Mouse (Mus musculus) limb, embryonic 11.5 days (tissue): ENCODE measurements at regions not wholly inside any gene's neighbourhood (a gene's known extent, or its start where the extent isn't known, plus 50 kb on each side); places are given as distances from the start of the nearest gene placed in this dataset.

Experiments used
- ATAC-seq: fragments of 200-750 bp; cut with Nextera tagmentation; 2 replicates; pipeline ENCODE4 v1.8.0; 2017; ENCODE audit warnings: low read depth; ENCODE audit not compliant: insufficient number of reproducible peaks, low FRiP score, low TSS enrichment
- DNase-seq: peaks from one replicate; pipeline ENCODE4 v3.0.0-alpha.2; 2015; ENCODE audit warnings: low spot score
- H3K27ac ChIP-seq: fragments of 300-500 bp; sonication (generic); replicated peaks from 2 replicates; pipeline ENCODE4 v1.5.1; 2014; ENCODE audit warnings: low read depth, mild to moderate bottlenecking, low read length
- H3K27me3 ChIP-seq: fragments of 300-500 bp; sonication (generic); 2 replicates; pipeline ENCODE4 v1.6.1; 2014; ENCODE audit warnings: mild to moderate bottlenecking, low read length, mixed read lengths; ENCODE audit not compliant: control insufficient read depth, insufficient read depth
- H3K36me3 ChIP-seq: fragments of 300-500 bp; sonication (generic); 2 replicates; pipeline ENCODE4 v1.6.1; 2014; ENCODE audit warnings: mild to moderate bottlenecking, low read length, moderate library complexity, mixed read lengths; ENCODE audit not compliant: control insufficient read depth, insufficient read depth
- H3K4me1 ChIP-seq: fragments of 300-500 bp; sonication (generic); 2 replicates; pipeline ENCODE4 v1.6.1; 2014; ENCODE audit warnings: low read length, mixed read lengths; ENCODE audit not compliant: control insufficient read depth, insufficient read depth
- H3K4me2 ChIP-seq: fragments of 300-500 bp; sonication (generic); 2 replicates; pipeline ENCODE4 v1.6.1; 2014; ENCODE audit warnings: low read depth, mild to moderate bottlenecking, moderate library complexity; ENCODE audit not compliant: severe bottlenecking
- H3K4me3 ChIP-seq: fragments of 300-500 bp; sonication (generic); 2 replicates; pipeline ENCODE4 v1.5.1; 2014; ENCODE audit warnings: low read depth, low read length
- H3K9ac ChIP-seq: fragments of 300-500 bp; sonication (generic); 2 replicates; pipeline ENCODE4 v1.6.1; 2014; ENCODE audit warnings: mild to moderate bottlenecking, low read length
- H3K9me3 ChIP-seq: fragments of 300-500 bp; sonication (generic); 2 replicates; pipeline ENCODE4 v1.6.1; 2016; ENCODE audit warnings: low read length; ENCODE audit not compliant: control insufficient read depth
- WGBS: fragments of 180-500 bp; shearing (Covaris S2); extraction: QIAGEN DNeasy Blood & Tissue Kit; methylation state at CpG from one replicate; pipeline ENCODE4 v1.1.7; 2014; 5-methylcytosine and 5-hydroxymethylcytosine counted together

GRCm38 (mm10) chr14:102514527-102514926 is 467.9 kb downstream of the Kctd12 start:
- Histone ChIP-seq H3K9me3 (no peaks in the 10 kb centered on the region), H3K27me3 (no peaks in the 10 kb centered on the region), H3K27ac (no peak overlapping the region), H3K4me2 (no peak overlapping the region), H3K9ac (no peak overlapping the region), H3K36me3 (no peaks in the 10 kb centered on the region), H3K4me1 (no peaks in the 10 kb centered on the region), H3K4me3 (no peak overlapping the region)
- DNase-seq (no peak), ATAC-seq (no peak)
- 57% methylated on average over 2 of the region's 2 CpGs for WGBS

- ATAC-seq, result no peak
- H3K36me3 ChIP-seq, result no peaks in the 10 kb centered on the region
- no peak overlapping the region for H3K4me3 ChIP-seq
- H3K27ac ChIP-seq, result no peak overlapping the region
- no peaks in the 10 kb centered on the region for H3K9me3 ChIP-seq
- H3K27me3 ChIP-seq, result no peaks in the 10 kb centered on the region
- no peak overlapping the region for H3K9ac ChIP-seq
- H3K4me1 ChIP-seq, result no peaks in the 10 kb centered on the region
- DNase-seq, result no peak
- H3K4me2 ChIP-seq, result no peak overlapping the region
- 25% methylated on average over 3 of the region's 3 CpGs for WGBS
Measured at GRCm38 (mm10) chr14:102512651-102513050, 469.8 kb downstream of the Kctd12 start.

- H3K27ac ChIP-seq, result no peak overlapping the region
- DNase-seq, result no peak
- ATAC-seq, result no peak
- no peak overlapping the region for H3K4me3 ChIP-seq
- H3K4me1 ChIP-seq, result no peaks in the 10 kb centered on the region
- no peaks in the 10 kb centered on the region for H3K27me3 ChIP-seq
- 20% methylated on average over 7 of the region's 7 CpGs for WGBS
- no peaks in the 10 kb centered on the region for H3K9me3 ChIP-seq
- no peak overlapping the region for H3K9ac ChIP-seq
- no peaks in the 10 kb centered on the region for H3K36me3 ChIP-seq
- no peak overlapping the region for H3K4me2 ChIP-seq
Measured at GRCm38 (mm10) chr14:102511691-102512383, 470.6 kb downstream of the Kctd12 start.

- Histone ChIP-seq H3K9me3 (no peaks in the 10 kb centered on the region), H3K9ac (no peak overlapping the region), H3K27ac (no peak overlapping the region), H3K4me2 (no peak overlapping the region), H3K27me3 (no peaks in the 10 kb centered on the region), H3K4me1 (no peaks in the 10 kb centered on the region), H3K4me3 (no peak overlapping the region), H3K36me3 (no peaks in the 10 kb centered on the region)
- 34% methylated on average over 4 of the region's 4 CpGs for WGBS
- peak; percentile 80 for DNase-seq
- no peak for ATAC-seq
Measured at GRCm38 (mm10) chr14:102510387-102510786, 472.1 kb downstream of the Kctd12 start.

- Histone ChIP-seq H3K4me2 (no peak overlapping the region), H3K4me3 (no peak overlapping the region), H3K4me1 (no peaks in the 10 kb centered on the region), H3K27me3 (no peaks in the 10 kb centered on the region), H3K27ac (no peak overlapping the region), H3K36me3 (no peaks in the 10 kb centered on the region), H3K9ac (no peak overlapping the region), H3K9me3 (no peaks in the 10 kb centered on the region)
- ATAC-seq (no peak), DNase-seq (no peak)
- 64% methylated on average over 3 of the region's 3 CpGs for WGBS
Measured at GRCm38 (mm10) chr14:102505696-102506321, 476.6 kb downstream of the Kctd12 start.

- DNase-seq, result no peak
- H3K9me3 ChIP-seq, result no peaks in the 10 kb centered on the region
- ATAC-seq, result no peak
- H3K27me3 ChIP-seq, result no peaks in the 10 kb centered on the region
- H3K9ac ChIP-seq, result no peak overlapping the region
- H3K27ac ChIP-seq, result no peak overlapping the region
- WGBS, result 92% methylated on average over 1 of the region's 1 CpGs
- H3K4me3 ChIP-seq, result no peak overlapping the region
- no peaks in the 10 kb centered on the region for H3K4me1 ChIP-seq
- no peak overlapping the region for H3K4me2 ChIP-seq
- H3K36me3 ChIP-seq, result no peaks in the 10 kb centered on the region
Measured at GRCm38 (mm10) chr14:102497179-102497578, 485.3 kb downstream of the Kctd12 start.

GRCm38 (mm10) chr14:102492376-102492775 is 490.1 kb downstream of the Kctd12 start:
- no peak for ATAC-seq
- no peak overlapping the region for H3K9ac ChIP-seq
- no peak overlapping the region for H3K4me2 ChIP-seq
- WGBS, result 69% methylated on average over 2 of the region's 2 CpGs
- H3K36me3 ChIP-seq, result no peaks in the 10 kb centered on the region
- no peak for DNase-seq
- H3K27me3 ChIP-seq, result no peaks in the 10 kb centered on the region
- no peak overlapping the region for H3K27ac ChIP-seq
- H3K4me1 ChIP-seq, result no peaks in the 10 kb centered on the region
- no peaks in the 10 kb centered on the region for H3K9me3 ChIP-seq
- no peak overlapping the region for H3K4me3 ChIP-seq

- H3K27me3 ChIP-seq, result no peaks in the 10 kb centered on the region
- H3K4me1 ChIP-seq, result no peaks in the 10 kb centered on the region
- no peak for ATAC-seq
- H3K27ac ChIP-seq, result no peak overlapping the region
- no peak overlapping the region for H3K9ac ChIP-seq
- no peaks in the 10 kb centered on the region for H3K9me3 ChIP-seq
- no peak for DNase-seq
- H3K36me3 ChIP-seq, result no peaks in the 10 kb centered on the region
- WGBS, result 93% methylated on average over 1 of the region's 1 CpGs
- no peak overlapping the region for H3K4me3 ChIP-seq
- H3K4me2 ChIP-seq, result no peak overlapping the region
Measured at GRCm38 (mm10) chr14:102491205-102491604, 491.2 kb downstream of the Kctd12 start.
